Mouse (Mus musculus) stomach, postnatal 0 days (tissue): Measurements from ENCODE around the gene Wdsub1. TPM values are rescaled to one million over a fixed set of nuclear protein-coding genes. Genes with fewer than 3 reads are reported as not detected.
A peak's percentile ranks its signal among the peaks of the same experiment; 100 is the strongest.

ENCODE experiments used
- ATAC-seq: fragments of 200-750 bp; cut with Nextera tagmentation; 2 replicates; pipeline ENCODE4 v1.8.0; 2017; ENCODE audit not compliant: low FRiP score, low TSS enrichment
- DNase-seq: peaks from one replicate; pipeline ENCODE4 v3.0.0-alpha.2; 2016; ENCODE audit warnings: low spot score
- H3K27ac ChIP-seq: fragments of 300-500 bp; sonication (generic); replicated peaks from 2 replicates; pipeline ENCODE4 v1.5.1; 2014; ENCODE audit warnings: mild to moderate bottlenecking, control low read depth
- H3K27me3 ChIP-seq: fragments of 300-500 bp; sonication (generic); 2 replicates; pipeline ENCODE4 v1.6.1; 2014; ENCODE audit warnings: low read length; ENCODE audit not compliant: control insufficient read depth, insufficient read depth
- H3K36me3 ChIP-seq: fragments of 300-500 bp; sonication (generic); 2 replicates; pipeline ENCODE4 v1.6.1; 2014; ENCODE audit warnings: low read length, mixed read lengths; ENCODE audit not compliant: control insufficient read depth, insufficient read depth
- H3K4me1 ChIP-seq: fragments of 300-500 bp; sonication (generic); replicated peaks from 2 replicates; pipeline ENCODE4 v1.6.1; 2014; ENCODE audit warnings: antibody characterized with exemption; ENCODE audit not compliant: control insufficient read depth, insufficient read depth
- H3K4me2 ChIP-seq: fragments of 300-500 bp; sonication (generic); replicated peaks from 2 replicates; pipeline ENCODE4 v1.6.1; 2014; ENCODE audit warnings: low read depth, mild to moderate bottlenecking, control low read depth, moderate library complexity
- H3K4me3 ChIP-seq: fragments of 300-500 bp; sonication (generic); 2 replicates; pipeline ENCODE4 v1.5.1; 2014; ENCODE audit warnings: low read depth, low read length, control low read depth
- H3K9ac ChIP-seq: fragments of 300-500 bp; sonication (generic); 2 replicates; pipeline ENCODE4 v1.6.1; 2014; ENCODE audit warnings: mild to moderate bottlenecking, low read length, control low read depth, mixed read lengths
- H3K9me3 ChIP-seq: fragments of 300-500 bp; sonication (generic); 2 replicates; pipeline ENCODE4 v1.6.1; 2016; ENCODE audit warnings: low read length; ENCODE audit not compliant: control insufficient read depth
- CTCF ChIP-seq: IDR thresholded peaks from 2 replicates; pipeline ENCODE4 v1.5.1; 2016; ENCODE audit warnings: antibody characterized with exemption, low read depth, mild to moderate bottlenecking, moderate library complexity
- EP300 ChIP-seq: optimal IDR thresholded peaks from 2 replicates; pipeline ENCODE3; 2016; ENCODE audit warnings: antibody characterized with exemption
- WGBS: fragments of 180-500 bp; shearing (Covaris S2); extraction: QIAGEN DNeasy Blood & Tissue Kit; methylation state at CpG from one replicate; pipeline ENCODE4 v1.1.7; 2014; 5-methylcytosine and 5-hydroxymethylcytosine counted together
- polyA plus RNA-seq: library from polyadenylated mRNA; unstranded; fragments of >200 nt; fragmentation: Nextera tagmentation; extraction: Ambion mirVana; gene quantifications from 2 replicates; pipeline ENCODE4 v1.2.1, GENCODE M21; 2015

The Wdsub1 gene
- polyA plus RNA-seq, 1 experiment from 2014 or later, result 37.2 TPM

DNA sequence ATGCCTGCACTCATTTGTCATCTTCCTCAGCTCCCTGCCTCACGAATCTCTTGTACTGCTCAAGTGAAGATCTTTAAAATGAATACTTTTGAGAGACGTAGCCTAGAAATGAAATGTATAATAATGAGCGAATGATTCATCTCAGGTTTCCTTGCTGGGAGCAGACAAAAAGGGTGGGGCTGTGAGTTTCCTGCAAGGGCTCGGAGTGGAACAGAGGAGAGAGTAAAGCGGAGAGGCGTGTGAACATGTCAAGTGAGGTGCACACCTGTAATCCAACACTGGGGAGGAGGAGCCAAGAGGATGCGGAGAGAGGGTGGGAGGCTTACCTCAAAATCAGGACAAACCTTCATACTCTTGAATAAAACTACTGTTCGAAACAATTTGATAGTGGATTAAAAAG, 14.4 kb upstream of the Wdsub1 start:
- Histone ChIP-seq H3K4me1 (no peaks in the 10 kb centered on the region), H3K9me3 (no peaks in the 10 kb centered on the region), H3K36me3 (peaks cover 4% of the 10 kb centered on the region; the same call in 1 of the 2 replicates), H3K27me3 (no peaks in the 10 kb centered on the region), H3K27ac (0 out of 2 replicates have a peak overlapping the region, but pooled peaks have one; percentile 49), H3K9ac (no peak overlapping the region), H3K4me3 (no peak overlapping the region), H3K4me2 (no peak overlapping the region)
- ATAC-seq (peak; percentile 85), DNase-seq (peak; percentile 46)
- TF ChIP-seq EP300 (no peak), CTCF (no peak)
- 42% methylated on average over 8 of the region's 8 CpGs for WGBS

DNA sequence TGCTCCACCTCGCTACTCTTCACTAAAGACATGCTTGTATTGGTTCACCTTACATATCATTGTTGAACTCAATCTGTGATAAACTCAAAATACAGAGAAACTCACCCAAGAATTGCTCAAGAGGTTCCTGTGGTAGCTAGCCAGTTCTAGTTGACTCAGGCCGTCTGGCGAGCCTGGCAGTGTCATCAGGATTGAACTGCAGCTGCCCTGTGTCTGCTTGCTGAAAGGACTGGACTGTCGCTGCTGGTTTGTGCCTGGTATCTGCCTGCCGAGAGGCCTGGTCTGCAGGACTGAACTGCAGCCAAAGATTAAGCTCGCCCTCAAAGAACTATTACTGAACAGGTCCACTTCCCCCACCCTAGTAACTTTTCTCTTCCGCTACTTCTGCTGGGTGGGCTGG, 14.0 kb upstream of the Wdsub1 start:
- H3K4me3 ChIP-seq, result no peak overlapping the region
- no peaks in the 10 kb centered on the region; the same call in 1 of the 2 replicates for H3K36me3 ChIP-seq
- no peak for TF ChIP-seq EP300
- no peak for TF ChIP-seq CTCF
- H3K9me3 ChIP-seq, result no peaks in the 10 kb centered on the region
- H3K9ac ChIP-seq, result no peak overlapping the region
- DNase-seq, result peak; percentile 26
- no peak overlapping the region for H3K4me2 ChIP-seq
- no peaks in the 10 kb centered on the region for H3K4me1 ChIP-seq
- H3K27ac ChIP-seq, result 0 out of 2 replicates have a peak overlapping the region, but pooled peaks have one; percentile 49
- WGBS, result 44% methylated on average over 7 of the region's 7 CpGs
- ATAC-seq, result peak; percentile 45; the same call in 1 of the 2 replicates
- no peaks in the 10 kb centered on the region for H3K27me3 ChIP-seq

DNA sequence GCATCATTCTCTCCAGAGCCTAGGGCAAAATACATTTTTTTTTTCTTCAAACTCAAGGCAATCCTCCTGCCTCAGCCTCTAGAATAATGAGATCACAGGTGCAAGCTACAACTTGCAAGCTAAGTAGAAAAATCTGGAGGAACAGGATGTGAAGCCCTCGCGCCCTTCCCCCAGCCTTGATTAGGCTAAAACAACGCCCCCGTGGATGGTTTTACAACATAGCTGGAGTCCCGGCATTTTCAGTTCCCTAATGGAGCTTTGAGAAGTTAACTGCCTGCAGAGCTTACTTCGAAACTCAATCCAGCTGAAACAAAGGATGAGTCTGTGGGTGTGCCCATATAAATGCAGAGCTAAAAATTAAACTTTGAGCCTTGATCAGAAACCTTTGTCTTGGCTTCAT, 7.3 kb upstream of the Wdsub1 start:
- no peaks in the 10 kb centered on the region for H3K27me3 ChIP-seq
- no peaks in the 10 kb centered on the region for H3K36me3 ChIP-seq
- no peak for DNase-seq
- no peak overlapping the region for H3K9ac ChIP-seq
- H3K27ac ChIP-seq, result no peak overlapping the region
- WGBS, result 91% methylated on average over 6 of the region's 6 CpGs
- no peaks in the 10 kb centered on the region for H3K9me3 ChIP-seq
- no peak overlapping the region for H3K4me3 ChIP-seq
- H3K4me1 ChIP-seq, result no peaks in the 10 kb centered on the region
- H3K4me2 ChIP-seq, result no peak overlapping the region
- ATAC-seq, result no peak
- no peak for TF ChIP-seq CTCF

DNA sequence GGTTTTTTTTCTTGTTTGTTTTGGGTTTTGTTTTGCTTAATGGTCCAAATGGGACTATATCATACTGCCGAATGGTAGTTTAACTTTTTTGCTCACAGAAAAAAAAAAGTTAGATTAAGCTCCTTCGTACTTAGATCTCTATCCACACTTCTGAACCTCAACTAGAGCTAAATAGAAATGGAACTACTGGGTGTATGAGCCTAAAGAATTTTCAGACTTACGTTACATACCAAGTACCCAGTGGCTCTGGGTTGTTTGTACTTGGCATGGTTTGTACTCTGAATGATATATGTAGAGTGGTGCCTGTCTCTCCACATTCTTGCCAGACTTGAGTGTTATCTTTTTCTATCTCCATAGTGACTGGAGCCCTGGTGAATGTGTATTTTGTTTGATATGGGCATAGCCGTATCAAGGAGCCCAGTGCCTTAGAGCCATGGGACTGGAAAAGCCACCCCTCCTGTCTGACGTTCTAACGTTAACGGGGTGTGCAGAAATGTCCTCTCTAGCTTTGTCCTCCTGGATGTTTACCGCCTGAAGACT, 421 bp upstream of the Wdsub1 start:
- Histone ChIP-seq H3K27me3 (no peaks in the 10 kb centered on the region), H3K4me1 (no peaks in the 10 kb centered on the region), H3K9me3 (no peaks in the 10 kb centered on the region), H3K4me2 (peak overlapping the region; percentile 67), H3K4me3 (peak overlapping the region; percentile 84), H3K36me3 (no peaks in the 10 kb centered on the region), H3K9ac (peak overlapping the region; percentile 94; the same call in 1 of the 2 replicates), H3K27ac (no peak overlapping the region; the same call in 1 of the 2 replicates)
- DNase-seq, result no peak
- ATAC-seq, result peak; percentile 40
- no peak for TF ChIP-seq EP300
- no peak for TF ChIP-seq CTCF
- WGBS, result 38% methylated on average over 8 of the region's 8 CpGs

DNA sequence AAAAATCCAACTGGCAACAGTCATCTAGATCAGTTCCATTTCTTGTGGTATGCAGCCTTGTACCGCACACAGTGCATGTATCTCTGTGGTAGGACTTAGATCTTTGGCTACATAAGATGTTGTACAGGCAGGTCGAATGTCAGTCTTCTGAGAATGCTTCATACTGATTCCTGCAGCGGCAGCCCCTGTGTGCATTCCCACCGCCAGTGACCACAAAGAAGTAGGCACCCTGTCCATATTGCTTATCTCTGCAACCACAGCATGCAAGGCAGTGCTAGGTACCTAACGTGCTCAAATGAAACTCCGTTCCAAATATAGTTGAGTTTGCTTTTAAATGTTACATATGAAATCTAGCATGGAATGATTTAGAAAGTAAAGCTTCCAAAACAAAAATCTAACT, 987 bp downstream of the Wdsub1 start:
- Histone ChIP-seq H3K36me3 (no peaks in the 10 kb centered on the region), H3K4me1 (no peaks in the 10 kb centered on the region), H3K4me2 (peak overlapping the region; percentile 67), H3K27me3 (no peaks in the 10 kb centered on the region), H3K9me3 (no peaks in the 10 kb centered on the region), H3K9ac (peak overlapping the region; percentile 94; the same call in 1 of the 2 replicates), H3K4me3 (peak overlapping the region; percentile 84), H3K27ac (no peak overlapping the region)
- ATAC-seq (no peak), DNase-seq (no peak)
- no peak for TF ChIP-seq CTCF
- no peak for TF ChIP-seq EP300
- 61% methylated on average over 6 of the region's 6 CpGs for WGBS

DNA sequence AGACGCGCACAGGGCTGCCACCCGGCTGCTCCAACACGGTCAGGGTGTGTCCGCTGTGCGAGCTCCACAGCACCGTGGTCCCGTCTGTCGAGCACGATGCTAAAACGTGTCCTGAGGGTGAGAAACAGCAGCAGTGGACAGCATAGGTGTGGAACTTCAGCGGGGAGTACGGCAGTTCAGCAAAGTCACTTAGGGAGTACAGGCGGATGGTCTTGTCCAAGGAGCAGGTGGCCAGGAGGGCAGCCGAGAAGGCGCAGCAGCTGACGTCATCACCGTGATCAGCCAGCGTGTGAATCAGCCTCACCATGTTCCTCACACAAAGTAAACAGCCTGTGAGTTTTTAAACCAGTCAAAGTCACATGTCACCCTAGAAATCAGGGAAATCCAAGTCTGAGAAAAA, 4.2 kb downstream of the Wdsub1 start:
- no peak overlapping the region for H3K4me2 ChIP-seq
- WGBS, result 69% methylated on average over 19 of the region's 19 CpGs

More for the DNA sequence above, 4.2 kb downstream of the Wdsub1 start:
- Histone ChIP-seq H3K27me3 (no peaks in the 10 kb centered on the region), H3K36me3 (0 out of 2 replicates have a peak, but pooled peaks cover 2% of the 10 kb centered on the region), H3K4me3 (no peak overlapping the region), H3K9ac (no peak overlapping the region), H3K27ac (no peak overlapping the region), H3K9me3 (no peaks in the 10 kb centered on the region), H3K4me1 (no peaks in the 10 kb centered on the region)
- peak; percentile 51 for DNase-seq
- no peak for TF ChIP-seq EP300
- no peak for TF ChIP-seq CTCF
- ATAC-seq, result peak; percentile 21; the same call in 1 of the 2 replicates
